Mouse (Mus musculus): ENCODE results near the gene Tgfbr3l.

- TF ChIP-seq CTCF (IDR thresholded peaks at IDR 0.05; ENCODE audit: low read depth, low read length) (no peak), TAL1 (conservative IDR thresholded peaks at IDR 0.05; ENCODE audit: low read depth, low read length) (no peak), GATA1 (IDR thresholded peaks at IDR 0.05; ENCODE audit: borderline replicate concordance, low read length) (no peak), POLR2AphosphoS5 (IDR thresholded peaks at IDR 0.05; ENCODE audit: insufficient replicate concordance, low read depth, low read length) (no peak), GATA2 (IDR thresholded peaks at IDR 0.05; ENCODE audit: borderline replicate concordance, low read depth, low read length) (no peak)
Observed at GRCm38 (mm10) chr8:4269609-4270008, 21.6 kb downstream of the Tgfbr3l start.
